Mouse (Mus musculus): ENCODE data around the gene Susd1. TPM values are rescaled to one million over a fixed set of nuclear protein-coding genes. Genes with fewer than 3 reads are reported as not detected.

The Susd1 gene
- polyA plus RNA-seq, 1 experiment from 2014 or later, result 11.2 TPM

GRCm38 (mm10) chr4:59429128-59429527 is 9.3 kb downstream of the Susd1 start:
- DNase-seq (no peak), ATAC-seq (ENCODE audit: low read depth) (peak; percentile 48; the same call in 1 of the 2 replicates)
- Histone ChIP-seq H3K4me1 (replicated peaks) (peaks cover 50% of the 10 kb centered on the region), H3K36me3 (peaks cover 8% of the 10 kb centered on the region; the same call in 1 of the 2 replicates), H3K9ac (no peak overlapping the region; the same call in 1 of the 2 replicates), H3K9me3 (replicated peaks) (no peaks in the 10 kb centered on the region), H3K27me3 (no peaks in the 10 kb centered on the region), H3K4me2 (no peak overlapping the region), H3K4me3 (replicated peaks) (no peak overlapping the region), H3K27ac (no peak overlapping the region)
- 49% methylated on average over 6 of the region's 6 CpGs for WGBS (ENCODE audit: insufficient replicate concordance)

- H3K4me3 ChIP-seq (replicated peaks), result no peak overlapping the region
- H3K9me3 ChIP-seq (replicated peaks), result no peaks in the 10 kb centered on the region
- H3K27me3 ChIP-seq, result no peaks in the 10 kb centered on the region
- peaks cover 19% of the 10 kb centered on the region for H3K36me3 ChIP-seq
- no peak overlapping the region for H3K9ac ChIP-seq
- DNase-seq (no peak), ATAC-seq (ENCODE audit: low read depth) (no peak)
- H3K27ac ChIP-seq, result no peak overlapping the region
- 84% methylated on average over 5 of the region's 5 CpGs for WGBS (ENCODE audit: insufficient replicate concordance)
- H3K4me2 ChIP-seq, result no peak overlapping the region
- H3K4me1 ChIP-seq (replicated peaks), result peaks cover 26% of the 10 kb centered on the region
Observed at GRCm38 (mm10) chr4:59426429-59426828, 12.0 kb downstream of the Susd1 start.

- Histone ChIP-seq H3K4me1 (replicated peaks) (no peaks in the 10 kb centered on the region), H3K27ac (no peak overlapping the region), H3K9me3 (replicated peaks) (no peaks in the 10 kb centered on the region), H3K27me3 (no peaks in the 10 kb centered on the region), H3K4me2 (no peak overlapping the region), H3K4me3 (replicated peaks) (no peak overlapping the region), H3K36me3 (peaks cover 42% of the 10 kb centered on the region), H3K9ac (no peak overlapping the region)
- DNase-seq (no peak), ATAC-seq (ENCODE audit: low read depth) (no peak)
Observed at GRCm38 (mm10) chr4:59422808-59423207, 15.6 kb downstream of the Susd1 start.

GRCm38 (mm10) chr4:59422025-59422783 is 16.2 kb downstream of the Susd1 start:
- Histone ChIP-seq H3K36me3 (peaks cover 48% of the 10 kb centered on the region), H3K4me3 (replicated peaks) (no peak overlapping the region), H3K9me3 (replicated peaks) (no peaks in the 10 kb centered on the region), H3K4me1 (replicated peaks) (no peaks in the 10 kb centered on the region), H3K27ac (no peak overlapping the region), H3K4me2 (no peak overlapping the region), H3K9ac (no peak overlapping the region), H3K27me3 (no peaks in the 10 kb centered on the region)
- no peak for ATAC-seq (ENCODE audit: low read depth)
- DNase-seq, result no peak
- WGBS (ENCODE audit: insufficient replicate concordance), result 65% methylated on average over 5 of the region's 5 CpGs

DNA sequence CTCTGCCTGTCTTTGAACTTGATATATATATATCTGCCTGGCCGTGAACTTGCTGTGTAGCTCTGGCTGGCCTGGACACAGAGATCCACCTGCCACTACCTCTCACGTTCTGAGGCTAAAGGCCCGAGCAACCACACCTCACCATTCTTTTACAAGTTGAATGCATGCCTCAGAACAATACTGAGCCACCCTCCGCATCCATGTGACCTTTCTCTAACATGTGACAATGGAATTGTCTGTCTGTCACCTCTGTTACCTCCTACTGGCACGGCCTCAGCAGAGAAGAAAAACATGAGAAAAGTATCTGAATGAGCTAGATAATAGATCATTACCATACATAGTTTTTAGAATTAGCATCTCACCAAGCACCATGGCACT is 17.1 kb downstream of the Susd1 start:
- Histone ChIP-seq H3K4me3 (replicated peaks) (no peak overlapping the region), H3K9ac (no peak overlapping the region), H3K4me1 (replicated peaks) (no peaks in the 10 kb centered on the region), H3K27ac (no peak overlapping the region), H3K36me3 (peaks cover 52% of the 10 kb centered on the region), H3K9me3 (replicated peaks) (no peaks in the 10 kb centered on the region), H3K4me2 (no peak overlapping the region), H3K27me3 (no peaks in the 10 kb centered on the region)
- no peak for DNase-seq
- ATAC-seq (ENCODE audit: low read depth), result no peak
- whole genome bisulfite sequencing (ENCODE audit: insufficient replicate concordance), result 78% methylated on average over 5 of the region's 5 CpGs

DNA sequence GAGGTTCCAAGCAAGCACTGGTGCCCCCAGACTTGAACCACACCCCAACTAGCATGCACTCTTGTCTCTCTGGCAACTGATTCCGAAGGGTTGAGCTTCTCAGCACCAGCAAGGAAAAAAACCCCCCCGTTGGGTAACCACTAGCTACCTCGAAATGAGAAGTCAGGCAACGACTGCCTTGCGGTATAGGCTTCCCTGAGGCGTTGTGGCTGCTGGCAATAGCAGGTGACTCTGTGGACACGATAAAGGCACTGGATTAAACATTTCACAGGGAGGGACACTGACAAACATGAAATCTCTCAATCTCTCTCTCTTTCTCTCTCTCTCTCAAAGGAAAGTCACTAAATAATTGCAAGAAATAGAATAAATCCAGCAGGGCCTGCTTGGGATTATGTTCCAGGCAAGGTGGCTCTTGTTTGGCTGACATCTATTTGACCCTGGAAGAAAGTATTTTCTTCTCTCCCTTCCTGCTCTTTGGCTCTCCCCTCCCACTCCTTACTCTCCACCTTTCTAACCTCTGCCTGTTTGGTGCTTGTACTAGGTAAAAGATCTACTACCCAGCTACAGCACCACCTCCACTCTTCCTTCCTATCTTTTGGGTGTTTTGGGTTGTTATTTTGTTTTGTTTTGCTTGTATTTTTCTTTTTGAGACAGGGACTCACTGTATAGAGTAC is 17.6 kb downstream of the Susd1 start:
- 74% methylated on average over 7 of the region's 7 CpGs for WGBS (ENCODE audit: insufficient replicate concordance)
- ATAC-seq (ENCODE audit: low read depth), result no peak
- H3K36me3 ChIP-seq, result peaks cover 52% of the 10 kb centered on the region

DNA sequence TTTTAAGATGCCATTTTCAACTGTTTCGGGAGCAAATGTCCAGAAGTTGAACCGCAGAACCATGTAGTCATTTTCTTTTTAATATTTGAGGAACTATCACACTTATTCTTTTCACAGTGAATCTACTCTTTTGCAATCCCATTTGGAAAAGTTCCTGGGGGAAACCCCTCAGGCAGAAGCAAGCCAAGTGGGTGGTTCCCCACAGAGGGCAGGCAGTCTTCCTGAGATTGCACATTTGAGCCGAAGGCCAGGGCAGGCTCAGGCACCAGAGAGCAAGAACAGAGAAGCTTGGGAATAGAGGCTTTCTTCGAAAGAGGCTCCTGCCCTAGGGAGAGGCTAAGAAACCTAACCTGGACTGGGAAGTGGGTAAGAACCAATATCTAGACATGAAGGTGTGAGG is 19.2 kb downstream of the Susd1 start:
- Histone ChIP-seq H3K9me3 (replicated peaks) (no peaks in the 10 kb centered on the region), H3K4me2 (no peak overlapping the region), H3K4me1 (replicated peaks) (no peaks in the 10 kb centered on the region), H3K27me3 (no peaks in the 10 kb centered on the region), H3K27ac (no peak overlapping the region), H3K9ac (no peak overlapping the region), H3K4me3 (replicated peaks) (no peak overlapping the region), H3K36me3 (peaks cover 45% of the 10 kb centered on the region)
- ATAC-seq (ENCODE audit: low read depth), result no peak
- 85% methylated on average over 4 of the region's 4 CpGs for WGBS (ENCODE audit: insufficient replicate concordance)
- DNase-seq, result no peak

More for the DNA sequence above, 17.6 kb downstream of the Susd1 start:
- no peak for DNase-seq
- H3K9me3 ChIP-seq (replicated peaks), result no peaks in the 10 kb centered on the region
- no peak overlapping the region for H3K4me3 ChIP-seq (replicated peaks)
- no peaks in the 10 kb centered on the region for H3K27me3 ChIP-seq
- H3K4me2 ChIP-seq, result no peak overlapping the region
- no peaks in the 10 kb centered on the region for H3K4me1 ChIP-seq (replicated peaks)
- H3K9ac ChIP-seq, result no peak overlapping the region
- no peak overlapping the region for H3K27ac ChIP-seq

DNA sequence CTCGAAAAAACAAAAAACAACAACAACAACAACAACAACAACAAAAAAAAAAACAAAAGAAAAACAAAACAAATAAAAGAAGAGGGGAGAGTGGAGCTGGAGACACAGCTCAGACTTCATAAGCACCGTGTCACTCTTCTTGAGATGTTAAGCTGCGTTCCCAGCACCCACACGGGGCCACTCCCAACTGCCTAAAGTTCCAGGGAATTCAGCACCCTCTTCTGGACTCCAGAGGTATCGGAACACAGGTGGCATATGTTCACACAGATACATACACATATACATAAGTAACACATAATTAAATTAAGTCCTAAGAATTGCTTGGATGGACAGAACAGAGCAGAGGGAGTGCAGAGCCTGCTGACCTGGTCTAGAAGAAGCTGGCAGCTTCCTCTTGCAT is 25.0 kb downstream of the Susd1 start:
- Histone ChIP-seq H3K4me1 (replicated peaks) (no peaks in the 10 kb centered on the region), H3K27me3 (no peaks in the 10 kb centered on the region), H3K4me2 (no peak overlapping the region), H3K4me3 (replicated peaks) (no peak overlapping the region), H3K9me3 (replicated peaks) (no peaks in the 10 kb centered on the region), H3K9ac (no peak overlapping the region), H3K27ac (no peak overlapping the region), H3K36me3 (peaks cover 42% of the 10 kb centered on the region)
- DNase-seq (no peak), ATAC-seq (ENCODE audit: low read depth) (no peak)
- 81% methylated on average over 5 of the region's 5 CpGs for WGBS (ENCODE audit: insufficient replicate concordance)

DNA sequence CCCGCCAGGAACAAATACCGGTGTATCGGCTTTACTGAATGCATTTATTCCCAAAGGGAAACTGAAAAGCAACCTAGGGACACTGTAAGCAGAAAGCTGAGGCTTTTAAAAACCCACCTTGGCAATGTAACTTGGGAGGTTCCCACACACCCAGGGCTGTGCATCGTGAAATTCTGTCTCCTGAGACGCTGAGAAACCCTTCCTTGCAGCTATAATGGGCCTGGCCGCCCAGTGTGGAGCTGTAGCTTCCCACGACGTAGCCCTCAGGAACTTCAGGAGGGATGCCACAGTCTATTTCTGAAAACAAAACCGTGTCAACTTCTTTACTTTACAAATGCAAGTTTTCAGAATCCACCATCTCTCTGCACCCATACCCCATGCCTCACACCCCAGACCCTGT is 27.3 kb downstream of the Susd1 start:
- Histone ChIP-seq H3K9me3 (replicated peaks) (no peaks in the 10 kb centered on the region), H3K4me2 (no peak overlapping the region), H3K9ac (no peak overlapping the region), H3K4me1 (replicated peaks) (no peaks in the 10 kb centered on the region), H3K4me3 (replicated peaks) (no peak overlapping the region), H3K27ac (no peak overlapping the region), H3K36me3 (peaks cover 50% of the 10 kb centered on the region), H3K27me3 (no peaks in the 10 kb centered on the region)
- ATAC-seq (ENCODE audit: low read depth) (no peak), DNase-seq (no peak)
- WGBS (ENCODE audit: insufficient replicate concordance), result 83% methylated on average over 9 of the region's 9 CpGs

DNA sequence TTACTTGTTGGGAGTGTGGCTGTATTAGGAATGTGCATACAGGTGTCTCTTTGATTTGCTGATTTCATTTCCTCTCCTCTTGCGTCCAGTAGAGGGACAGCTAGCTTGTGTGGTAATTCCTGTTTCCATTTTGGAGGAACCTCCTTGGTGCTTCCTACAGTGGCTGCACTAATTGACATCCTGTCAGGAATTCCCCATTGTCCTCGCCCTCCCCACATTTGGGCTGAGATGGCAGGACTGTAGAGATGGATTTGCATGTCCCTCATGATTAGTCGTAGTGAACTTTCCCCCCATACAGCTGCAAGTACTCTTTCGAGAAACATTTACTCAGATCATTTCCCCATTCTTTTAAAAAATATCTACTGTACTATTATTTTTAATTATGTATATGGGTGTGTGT is 30.7 kb downstream of the Susd1 start:
- no peak for ATAC-seq (ENCODE audit: low read depth)
- DNase-seq, result no peak
- H3K9ac ChIP-seq, result no peak overlapping the region
- no peak overlapping the region for H3K4me2 ChIP-seq
- no peak overlapping the region for H3K4me3 ChIP-seq (replicated peaks)
- H3K9me3 ChIP-seq (replicated peaks), result no peaks in the 10 kb centered on the region
- H3K27ac ChIP-seq, result no peak overlapping the region
- no peaks in the 10 kb centered on the region for H3K27me3 ChIP-seq
- 65% methylated on average over 4 of the region's 4 CpGs for WGBS (ENCODE audit: insufficient replicate concordance)
- H3K4me1 ChIP-seq (replicated peaks), result no peaks in the 10 kb centered on the region
- peaks cover 62% of the 10 kb centered on the region for H3K36me3 ChIP-seq

GRCm38 (mm10) chr4:59404375-59404774 is 34.1 kb downstream of the Susd1 start:
- Histone ChIP-seq H3K4me3 (replicated peaks) (no peak overlapping the region), H3K9ac (no peak overlapping the region), H3K27ac (no peak overlapping the region), H3K27me3 (no peaks in the 10 kb centered on the region), H3K9me3 (replicated peaks) (no peaks in the 10 kb centered on the region), H3K4me2 (no peak overlapping the region), H3K36me3 (peaks cover 69% of the 10 kb centered on the region), H3K4me1 (replicated peaks) (no peaks in the 10 kb centered on the region)
- ATAC-seq (ENCODE audit: low read depth) (no peak), DNase-seq (no peak)
- WGBS (ENCODE audit: insufficient replicate concordance), result 76% methylated on average over 6 of the region's 6 CpGs

DNA sequence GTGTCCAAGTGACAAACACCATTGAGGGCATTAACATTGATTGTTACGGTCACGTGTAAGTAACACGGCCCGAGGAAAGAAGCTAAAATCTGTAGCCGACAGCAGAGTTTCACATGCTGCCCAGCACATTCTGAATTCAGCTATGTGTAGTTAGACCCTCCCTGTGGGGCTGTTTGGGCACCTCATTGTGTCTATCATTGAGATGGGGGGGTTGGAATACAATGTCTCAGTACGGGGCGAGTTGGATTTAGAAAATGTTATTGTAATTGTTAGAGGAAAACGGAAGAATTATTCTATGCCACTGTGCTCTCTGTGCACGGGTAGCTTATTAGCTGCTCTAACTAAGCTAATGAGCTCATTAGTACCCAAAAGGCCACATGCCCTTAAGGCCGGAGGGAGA is 37.5 kb downstream of the Susd1 start:
- Histone ChIP-seq H3K4me2 (no peak overlapping the region), H3K4me3 (replicated peaks) (no peak overlapping the region), H3K9ac (no peak overlapping the region), H3K27ac (no peak overlapping the region), H3K9me3 (replicated peaks) (no peaks in the 10 kb centered on the region), H3K4me1 (replicated peaks) (0 out of 2 replicates have a peak, but pooled peaks cover 2% of the 10 kb centered on the region), H3K27me3 (no peaks in the 10 kb centered on the region), H3K36me3 (peaks cover 56% of the 10 kb centered on the region)
- DNase-seq (no peak), ATAC-seq (ENCODE audit: low read depth) (no peak)
- WGBS (ENCODE audit: insufficient replicate concordance), result 87% methylated on average over 10 of the region's 10 CpGs

All from liver, embryonic 13.5 days (tissue).